Mouse (Mus musculus): Measurements from ENCODE around the gene Insl3.

DNA sequence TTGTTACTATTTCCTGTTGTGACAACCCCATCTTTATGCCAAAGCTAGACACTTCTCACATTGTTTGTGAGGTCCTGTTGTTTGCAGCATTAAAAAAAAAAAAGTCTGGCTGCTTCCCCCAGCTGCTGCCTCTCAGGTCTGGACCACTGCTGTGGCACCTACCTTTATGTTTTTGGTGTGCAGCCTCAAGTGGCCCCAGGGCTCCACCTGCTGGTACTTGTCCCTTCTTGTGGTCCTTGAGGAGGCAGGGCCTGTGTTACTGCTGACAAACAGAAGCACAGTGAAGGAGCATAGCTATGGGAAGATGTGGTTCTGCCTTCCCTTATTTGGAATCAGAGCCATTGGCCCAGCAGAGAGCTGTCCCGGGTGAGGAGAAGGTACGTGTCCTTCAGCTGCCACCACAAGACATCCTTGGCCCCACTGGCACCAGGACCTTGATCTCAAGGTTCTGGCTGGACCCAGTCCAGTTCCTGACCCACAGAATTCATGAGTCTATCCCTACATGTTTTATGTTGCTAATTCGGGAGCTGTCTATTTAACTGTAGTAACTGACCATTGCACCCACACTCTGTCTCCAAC is 42.7 kb downstream of the Insl3 start:
- TF ChIP-seq CTCF (IDR thresholded peaks at IDR 0.05; ENCODE audit: low read depth) = peak; percentile 81
- TF ChIP-seq EP300 (IDR thresholded peaks at IDR 0.05; ENCODE audit: low read depth) = no peak
